Mouse (Mus musculus) midbrain, embryonic 16.5 days (tissue): ENCODE measurements at regions not wholly inside any gene's neighbourhood (a gene's known extent, or its start where the extent isn't known, plus 50 kb on each side); places are given as distances from the start of the nearest gene placed in this dataset.

Experiments
- ATAC-seq: fragments of 200-750 bp; cut with Nextera tagmentation; 2 replicates; pipeline ENCODE4 v1.8.0; 2017; ENCODE audit warnings: moderate TSS enrichment
- H3K27ac ChIP-seq: fragments of 300-500 bp; sonication (generic); 2 replicates; pipeline ENCODE4 v1.5.1; 2014; ENCODE audit warnings: mild to moderate bottlenecking, low read length, mixed read lengths
- H3K27me3 ChIP-seq: fragments of 300-500 bp; sonication (generic); 2 replicates; pipeline ENCODE4 v1.6.1; 2014; ENCODE audit warnings: low read depth, low read length, mixed read lengths; ENCODE audit not compliant: control insufficient read depth, insufficient read depth
- H3K36me3 ChIP-seq: fragments of 300-500 bp; sonication (generic); 2 replicates; pipeline ENCODE4 v1.6.1; 2014; ENCODE audit warnings: mild to moderate bottlenecking, low read length, moderate library complexity, mixed read lengths; ENCODE audit not compliant: control insufficient read depth, insufficient read depth
- H3K4me1 ChIP-seq: fragments of 300-500 bp; sonication (generic); 2 replicates; pipeline ENCODE4 v1.6.1; 2014; ENCODE audit warnings: mild to moderate bottlenecking, low read length, mixed read lengths; ENCODE audit not compliant: control insufficient read depth, insufficient read depth
- H3K4me2 ChIP-seq: fragments of 300-500 bp; sonication (generic); 2 replicates; pipeline ENCODE4 v1.6.1; 2014; ENCODE audit warnings: mild to moderate bottlenecking, low read length, mixed read lengths
- H3K4me3 ChIP-seq: fragments of 300-500 bp; sonication (generic); 2 replicates; pipeline ENCODE4 v1.5.1; 2014; ENCODE audit warnings: low read depth, mild to moderate bottlenecking, low read length, moderate library complexity, mixed read lengths
- H3K9ac ChIP-seq: fragments of 300-500 bp; sonication (generic); 2 replicates; pipeline ENCODE4 v1.6.1; 2014; ENCODE audit warnings: low read depth, low read length, mixed read lengths
- H3K9me3 ChIP-seq: fragments of 300-500 bp; sonication (generic); replicated peaks from 2 replicates; pipeline ENCODE4 v1.6.1; 2014; ENCODE audit warnings: mild to moderate bottlenecking, low read length, mixed read lengths; ENCODE audit not compliant: control insufficient read depth, poor library complexity, severe bottlenecking
- WGBS: fragments of 180-500 bp; shearing (Covaris S2); extraction: QIAGEN DNeasy Blood & Tissue Kit; methylation state at CpG from one replicate; pipeline ENCODE4 v1.1.7; 2014; 5-methylcytosine and 5-hydroxymethylcytosine counted together

GRCm38 (mm10) chr14:99493197-99493596 is 194.7 kb downstream of the Klf5 start:
- Histone ChIP-seq H3K4me1 (no peaks in the 10 kb centered on the region), H3K4me2 (no peak overlapping the region), H3K4me3 (no peak overlapping the region), H3K36me3 (no peaks in the 10 kb centered on the region), H3K27me3 (no peaks in the 10 kb centered on the region), H3K9ac (no peak overlapping the region), H3K27ac (no peak overlapping the region), H3K9me3 (no peaks in the 10 kb centered on the region)
- ATAC-seq, result no peak
- 91% methylated on average over 4 of the region's 4 CpGs for WGBS

- H3K4me1 ChIP-seq, result no peaks in the 10 kb centered on the region
- ATAC-seq, result no peak
- 91% methylated on average over 6 of the region's 6 CpGs for WGBS
- H3K9me3 ChIP-seq, result no peaks in the 10 kb centered on the region
- H3K4me2 ChIP-seq, result no peak overlapping the region
- H3K4me3 ChIP-seq, result no peak overlapping the region
- H3K36me3 ChIP-seq, result no peaks in the 10 kb centered on the region
- no peak overlapping the region for H3K9ac ChIP-seq
- H3K27ac ChIP-seq, result no peak overlapping the region
- H3K27me3 ChIP-seq, result no peaks in the 10 kb centered on the region
These were observed 195.2 kb downstream of the Klf5 start for GRCm38 (mm10) chr14:99493659-99494058.

- WGBS, result 86% methylated on average over 7 of the region's 7 CpGs
- ATAC-seq, result no peak
- H3K9me3 ChIP-seq, result 0 out of 2 replicates have a peak, but pooled peaks cover 5% of the 10 kb centered on the region
These were observed 201.2 kb downstream of the Klf5 start for GRCm38 (mm10) chr14:99499502-99500266.

GRCm38 (mm10) chr14:99504909-99505308 is 206.4 kb downstream of the Klf5 start:
- H3K9me3 ChIP-seq, result 0 out of 2 replicates have a peak, but pooled peaks cover 5% of the 10 kb centered on the region
- H3K4me1 ChIP-seq, result no peaks in the 10 kb centered on the region
- no peaks in the 10 kb centered on the region for H3K27me3 ChIP-seq
- H3K4me2 ChIP-seq, result no peak overlapping the region
- H3K9ac ChIP-seq, result no peak overlapping the region
- no peak overlapping the region for H3K27ac ChIP-seq
- no peak for ATAC-seq
- H3K36me3 ChIP-seq, result no peaks in the 10 kb centered on the region
- H3K4me3 ChIP-seq, result no peak overlapping the region
- 85% methylated on average over 4 of the region's 4 CpGs for WGBS

More at GRCm38 (mm10) chr14:99499502-99500266, 201.2 kb downstream of the Klf5 start:
- H3K4me1 ChIP-seq, result no peaks in the 10 kb centered on the region
- no peak overlapping the region for H3K4me3 ChIP-seq
- no peaks in the 10 kb centered on the region for H3K36me3 ChIP-seq
- H3K9ac ChIP-seq, result no peak overlapping the region
- no peaks in the 10 kb centered on the region for H3K27me3 ChIP-seq
- no peak overlapping the region for H3K27ac ChIP-seq
- no peak overlapping the region for H3K4me2 ChIP-seq

- Histone ChIP-seq H3K9me3 (no peaks in the 10 kb centered on the region), H3K9ac (no peak overlapping the region), H3K27ac (no peak overlapping the region), H3K27me3 (no peaks in the 10 kb centered on the region), H3K4me2 (no peak overlapping the region), H3K4me1 (no peaks in the 10 kb centered on the region), H3K36me3 (no peaks in the 10 kb centered on the region), H3K4me3 (no peak overlapping the region)
- no peak for ATAC-seq
- 61% methylated on average over 3 of the region's 3 CpGs for WGBS
These were observed 211.4 kb downstream of the Klf5 start for GRCm38 (mm10) chr14:99509696-99510536.

GRCm38 (mm10) chr14:99515474-99515873 is 217.0 kb downstream of the Klf5 start:
- WGBS, result 97% methylated on average over 1 of the region's 1 CpGs
- Histone ChIP-seq H3K36me3 (no peaks in the 10 kb centered on the region), H3K9me3 (no peaks in the 10 kb centered on the region), H3K27ac (no peak overlapping the region), H3K27me3 (no peaks in the 10 kb centered on the region), H3K4me2 (no peak overlapping the region), H3K9ac (no peak overlapping the region), H3K4me3 (no peak overlapping the region), H3K4me1 (no peaks in the 10 kb centered on the region)
- no peak for ATAC-seq

- Histone ChIP-seq H3K9me3 (no peaks in the 10 kb centered on the region), H3K27ac (no peak overlapping the region), H3K4me3 (no peak overlapping the region), H3K27me3 (no peaks in the 10 kb centered on the region), H3K36me3 (no peaks in the 10 kb centered on the region), H3K9ac (no peak overlapping the region), H3K4me2 (no peak overlapping the region), H3K4me1 (no peaks in the 10 kb centered on the region)
- ATAC-seq, result no peak
- WGBS, result 89% methylated on average over 6 of the region's 6 CpGs
These were observed 218.2 kb downstream of the Klf5 start for GRCm38 (mm10) chr14:99516703-99517102.

- no peaks in the 10 kb centered on the region for H3K9me3 ChIP-seq
- ATAC-seq, result no peak; the same call in 1 of the 2 replicates
- H3K36me3 ChIP-seq, result no peaks in the 10 kb centered on the region
- no peak overlapping the region for H3K9ac ChIP-seq
- no peak overlapping the region for H3K4me3 ChIP-seq
- WGBS, result 64% methylated on average over 6 of the region's 6 CpGs
- no peaks in the 10 kb centered on the region for H3K27me3 ChIP-seq
- no peaks in the 10 kb centered on the region for H3K4me1 ChIP-seq
- H3K27ac ChIP-seq, result no peak overlapping the region
- no peak overlapping the region for H3K4me2 ChIP-seq
These were observed 221.9 kb downstream of the Klf5 start for GRCm38 (mm10) chr14:99520343-99520742.

GRCm38 (mm10) chr14:99521954-99522523 is 223.5 kb downstream of the Klf5 start:
- no peaks in the 10 kb centered on the region for H3K9me3 ChIP-seq
- no peaks in the 10 kb centered on the region for H3K36me3 ChIP-seq
- 84% methylated on average over 13 of the region's 13 CpGs for WGBS
- no peak overlapping the region for H3K27ac ChIP-seq
- no peak for ATAC-seq
- peak overlapping the region; percentile 20 for H3K4me2 ChIP-seq
- no peaks in the 10 kb centered on the region for H3K27me3 ChIP-seq
- no peak overlapping the region for H3K4me3 ChIP-seq
- no peak overlapping the region for H3K9ac ChIP-seq
- no peaks in the 10 kb centered on the region for H3K4me1 ChIP-seq
